Mouse (Mus musculus) frontal cortex, adult (tissue): ENCODE results near the gene Nav2.

ENCODE experiments used
- ATAC-seq: cut with Nextera tagmentation; 2 replicates; pipeline ENCODE4 v1.9.2; 2017; ENCODE audit warnings: mild to moderate bottlenecking, moderate library complexity, mixed read lengths; ENCODE audit not compliant: low TSS enrichment

Gene Nav2

DNA sequence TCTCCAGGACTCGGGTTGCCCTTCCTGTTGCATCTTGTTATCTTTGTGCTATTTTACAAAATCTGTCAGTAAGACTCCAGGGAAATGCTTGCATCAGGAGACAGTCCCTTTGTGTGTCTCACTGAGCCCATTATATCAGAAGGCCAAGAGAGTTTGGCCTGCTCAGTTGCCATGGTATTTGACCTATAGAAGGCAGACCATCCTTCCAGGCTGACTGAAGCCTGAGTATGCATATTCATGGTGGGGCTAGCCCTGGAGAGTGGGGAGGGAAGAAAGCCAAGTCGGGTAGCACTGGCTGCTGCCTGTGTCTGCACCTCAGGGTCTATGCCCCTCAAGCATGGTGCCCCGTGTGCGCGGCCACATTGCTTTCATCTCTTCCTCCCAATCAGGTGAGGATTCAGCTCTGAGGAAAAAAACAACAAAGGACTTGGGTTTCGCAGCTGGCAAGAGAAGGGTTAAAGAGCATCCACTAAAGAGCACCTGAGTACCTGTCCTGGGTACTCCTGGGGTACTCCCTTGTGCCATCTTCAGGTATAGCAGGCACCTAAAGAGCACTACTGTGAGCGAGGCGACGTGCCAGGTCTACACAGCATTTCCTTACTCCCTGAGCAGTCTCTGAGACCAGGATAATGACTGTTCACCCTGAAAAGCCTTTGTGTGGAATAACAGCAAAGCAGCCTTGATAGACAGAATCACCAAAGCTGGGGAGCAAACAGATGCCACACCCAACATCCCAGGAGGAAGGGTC is 144.5 kb downstream of the Nav2 start:
- no peak for ATAC-seq

DNA sequence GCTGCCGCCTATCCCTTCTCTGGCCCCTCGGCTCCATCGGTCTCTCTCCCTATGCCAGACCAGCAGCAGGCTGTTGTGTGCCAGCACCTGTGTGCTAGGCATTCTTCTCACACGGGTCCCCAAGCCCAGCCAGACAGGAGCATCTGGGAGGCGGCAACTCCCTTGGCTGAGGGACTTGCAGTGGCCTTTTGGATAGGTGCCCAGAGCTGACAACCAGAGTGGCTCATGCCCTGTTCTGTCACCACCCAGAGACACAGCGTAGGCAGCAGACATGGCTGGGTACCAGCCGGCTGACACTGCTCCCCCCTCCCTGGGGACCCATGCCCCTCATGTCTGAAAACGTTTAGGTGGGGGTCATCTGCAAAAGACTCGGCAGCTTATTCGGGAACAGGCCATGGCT is 146.8 kb downstream of the Nav2 start:
- ATAC-seq: no peak

DNA sequence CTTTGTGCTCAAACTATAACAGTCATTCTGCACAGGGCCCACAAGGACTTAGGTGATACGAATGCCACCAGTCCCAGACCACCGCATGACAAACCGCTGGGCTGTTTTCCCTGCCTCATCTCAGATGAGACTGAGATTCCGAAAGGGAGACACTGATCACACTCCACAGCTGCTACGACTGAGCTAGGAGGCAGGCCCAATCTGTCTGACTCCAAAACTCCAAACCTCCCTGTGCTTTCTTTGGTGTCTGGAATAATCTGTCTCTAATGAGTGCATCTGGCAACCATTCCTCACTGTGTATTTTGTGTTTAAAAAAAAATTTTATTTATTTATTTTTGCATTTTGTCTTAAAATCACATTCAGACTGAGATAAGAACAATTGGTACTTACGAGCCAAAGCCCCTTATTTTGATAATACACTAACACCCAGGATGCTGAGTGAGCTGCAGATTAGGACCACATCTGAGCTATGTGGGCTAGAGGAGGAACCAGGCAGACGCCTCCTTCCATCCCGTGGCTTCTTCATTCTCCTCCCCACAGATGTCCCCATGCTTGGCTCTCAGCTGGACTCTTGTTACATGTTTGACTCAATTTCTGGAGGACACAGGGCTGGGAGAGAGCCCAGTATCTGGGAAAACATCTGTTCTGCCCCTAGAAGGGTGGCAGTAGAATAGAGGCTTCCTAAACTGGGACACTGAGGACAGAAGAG is 149.9 kb downstream of the Nav2 start:
- ATAC-seq: no peak

DNA sequence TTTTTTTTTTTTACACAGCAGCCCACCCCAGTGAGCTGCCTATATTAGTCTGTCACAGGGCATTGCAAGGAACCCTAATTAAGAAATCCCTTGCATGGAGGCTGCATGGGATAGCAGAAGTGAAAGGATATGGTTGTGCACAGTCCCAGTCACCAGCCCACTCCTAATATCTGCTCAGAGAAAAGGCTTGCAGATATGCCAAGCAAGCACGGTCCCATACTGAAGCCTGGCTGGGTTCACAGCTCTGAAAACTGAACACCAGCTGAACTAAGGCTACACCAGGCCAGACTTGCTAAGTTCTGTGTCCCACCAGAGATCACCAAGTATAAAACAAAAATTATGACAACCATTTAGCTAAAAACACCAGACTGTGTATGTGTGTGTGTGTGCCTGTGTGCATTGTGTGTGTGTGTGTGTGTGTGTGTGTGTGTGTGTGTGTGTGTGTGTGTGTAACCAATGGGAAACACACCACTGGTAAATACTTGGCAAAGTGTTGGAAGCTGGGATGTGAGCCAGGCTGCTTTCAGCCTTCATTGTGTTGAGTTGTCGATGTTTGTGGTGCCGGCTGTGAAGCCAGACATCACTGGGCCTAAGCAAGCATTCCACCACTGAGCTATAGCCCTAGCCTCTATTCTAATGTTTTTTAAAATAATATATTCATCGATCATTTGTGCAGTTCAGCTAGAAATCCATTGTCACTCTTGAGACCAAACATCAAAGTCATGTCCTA is 156.4 kb downstream of the Nav2 start:
- ATAC-seq: no peak

DNA sequence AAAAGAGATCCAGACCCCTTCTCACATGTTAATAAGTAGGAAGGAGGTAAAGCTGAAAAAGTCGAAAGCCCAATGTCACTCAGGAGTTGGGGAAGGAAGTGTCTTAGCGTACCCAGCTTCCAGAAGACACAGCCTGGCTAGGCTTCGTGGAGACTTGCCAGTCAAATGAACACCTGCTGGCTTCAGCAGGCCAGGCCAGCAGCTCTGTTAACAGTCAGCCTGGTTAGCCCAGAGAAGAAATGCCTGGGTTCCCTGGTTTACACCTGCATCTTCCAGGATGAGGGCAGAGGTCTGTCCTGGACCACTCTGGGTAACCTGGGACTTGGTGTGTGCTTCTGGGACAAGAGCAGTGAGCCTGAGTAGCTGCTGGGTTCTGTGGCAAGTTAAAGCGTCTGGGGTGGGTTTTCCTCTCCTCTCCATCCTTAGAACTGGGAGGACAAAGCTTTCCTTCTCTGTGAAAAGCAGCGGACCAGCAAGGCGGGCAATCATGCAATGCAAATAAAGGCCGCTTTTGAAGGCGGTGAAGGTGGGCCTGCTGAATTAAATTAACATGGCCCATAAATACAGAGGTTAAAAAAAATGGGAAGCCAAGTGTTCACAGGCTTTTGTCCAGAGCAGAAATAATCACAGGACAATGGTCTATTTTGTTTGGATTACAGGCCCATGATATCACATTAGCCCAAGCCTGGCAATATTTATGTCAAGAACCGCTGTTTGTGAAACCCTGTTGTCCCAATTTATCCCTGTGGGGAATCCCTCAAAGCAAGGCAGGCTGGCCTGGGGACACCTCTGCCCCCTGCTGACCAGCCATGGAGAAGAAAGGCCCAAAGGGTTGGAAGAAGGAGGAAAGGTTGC is 157.3 kb downstream of the Nav2 start:
- ATAC-seq: no peak

DNA sequence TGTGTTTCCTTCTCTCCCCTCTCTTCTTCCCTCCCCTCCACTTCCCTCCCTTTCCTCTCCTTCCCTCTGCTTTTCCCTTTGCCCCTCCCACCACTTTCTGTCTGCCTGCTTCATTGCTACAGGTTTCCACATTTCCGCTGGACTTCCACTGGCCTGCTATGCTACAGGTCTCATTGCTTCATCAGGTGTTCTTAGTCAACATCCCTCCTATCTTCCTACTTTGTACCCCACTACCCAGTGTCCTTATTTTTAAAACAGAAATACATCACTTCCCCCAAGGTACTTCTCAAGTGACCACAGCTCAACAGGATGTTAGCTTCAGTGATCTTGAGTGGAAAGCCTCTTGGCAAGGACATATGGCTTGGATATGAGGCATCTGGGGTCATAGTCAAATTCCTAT is 158.3 kb downstream of the Nav2 start:
- ATAC-seq: no peak

DNA sequence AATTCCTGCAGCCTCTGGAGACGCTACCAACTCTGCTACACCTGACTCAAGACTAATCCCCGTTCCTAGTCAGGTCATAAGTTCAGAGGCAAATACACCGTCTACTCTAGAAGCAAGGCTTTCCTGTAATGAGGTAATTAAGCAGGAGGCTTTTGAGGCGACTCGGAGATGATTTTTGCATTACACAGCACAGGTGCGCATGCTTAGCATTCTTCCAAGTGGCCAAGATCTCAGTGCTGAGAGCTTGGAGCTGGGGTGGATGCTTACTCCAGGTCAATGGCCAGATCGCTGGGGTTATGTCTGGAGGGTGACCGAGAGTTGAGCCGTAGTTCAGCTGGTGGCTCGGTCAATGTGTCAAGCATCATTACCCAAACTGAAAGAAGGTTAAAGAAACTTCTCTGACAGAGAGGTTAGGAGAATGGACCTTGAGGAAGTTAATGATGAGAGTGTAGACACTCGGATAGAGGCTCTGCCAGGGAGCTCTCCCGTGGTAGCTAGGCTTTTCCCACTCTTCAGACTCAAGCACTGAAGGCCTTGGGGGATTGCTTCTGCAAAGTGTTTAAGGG is 161.0 kb downstream of the Nav2 start:
- ATAC-seq: no peak

DNA sequence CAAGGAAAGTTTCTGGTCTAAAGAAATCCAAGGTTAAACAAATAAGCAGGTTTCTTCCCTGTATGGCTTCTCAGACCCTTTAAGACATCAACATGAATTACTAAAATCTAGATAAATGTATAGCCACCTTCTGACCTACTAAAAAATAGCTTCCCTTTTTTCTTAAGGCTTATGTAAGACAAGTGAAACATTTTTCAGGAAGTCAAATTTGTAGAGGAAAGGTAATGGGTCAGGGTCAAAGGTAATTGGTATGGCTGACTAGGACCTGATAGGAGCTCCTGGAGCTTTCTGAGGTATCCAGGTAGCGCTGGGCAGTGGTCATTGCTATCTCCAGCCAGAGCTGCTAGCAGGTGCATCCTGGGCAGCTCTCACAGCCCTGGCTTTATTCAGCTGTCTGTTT is 162.1 kb downstream of the Nav2 start:
- no peak for ATAC-seq

DNA sequence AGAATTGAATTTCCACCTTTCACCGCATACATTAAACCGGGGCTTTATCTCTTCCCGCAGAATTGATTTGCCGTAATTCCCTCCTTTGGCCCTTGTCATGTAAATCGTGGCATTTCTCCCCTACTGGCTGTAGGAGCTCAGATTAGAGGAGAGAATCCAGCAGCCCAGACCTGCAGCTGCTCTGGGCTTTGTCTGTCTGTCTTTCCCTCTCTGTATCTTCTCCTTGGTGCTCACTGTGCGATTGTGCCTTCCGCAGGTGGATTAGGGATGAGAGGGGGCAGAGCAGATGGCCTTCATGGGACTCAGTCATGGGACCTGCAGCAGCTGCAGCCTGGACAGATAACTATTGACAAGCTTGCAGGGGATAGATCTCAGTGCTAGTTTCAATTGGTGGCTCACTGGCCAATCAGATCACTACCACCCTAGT is 162.6 kb downstream of the Nav2 start:
- peak; percentile 42 for ATAC-seq

DNA sequence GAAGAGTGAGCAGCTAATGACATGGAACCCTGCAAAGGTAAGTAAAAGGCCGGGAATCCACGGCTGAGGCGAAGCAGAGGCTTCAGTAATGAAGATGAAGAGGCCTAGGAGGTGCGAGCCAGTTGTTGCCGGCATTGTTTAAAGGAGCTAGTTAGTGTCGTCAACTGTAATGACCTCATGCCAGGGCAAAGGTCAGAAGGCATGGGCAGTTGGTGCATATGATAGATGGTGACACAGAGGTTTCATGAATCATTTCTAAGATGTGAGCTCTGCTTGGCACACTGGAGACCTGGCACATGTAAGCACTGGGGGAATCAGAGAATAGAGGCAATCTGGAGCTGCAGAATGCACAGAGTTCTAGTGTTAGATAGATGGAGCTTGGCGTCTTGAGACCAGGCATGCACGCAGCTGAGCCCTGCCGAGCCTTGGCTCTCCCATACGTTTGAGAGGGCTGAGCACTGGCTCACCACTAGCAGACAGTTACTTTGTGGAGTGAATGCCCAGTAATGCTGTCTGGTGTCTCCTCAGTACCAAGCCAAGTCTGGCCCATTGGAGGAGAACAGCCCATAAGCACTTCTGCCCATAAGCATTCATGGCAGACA is 166.9 kb downstream of the Nav2 start:
- peak; percentile 25; the same call in 1 of the 2 replicates for ATAC-seq

DNA sequence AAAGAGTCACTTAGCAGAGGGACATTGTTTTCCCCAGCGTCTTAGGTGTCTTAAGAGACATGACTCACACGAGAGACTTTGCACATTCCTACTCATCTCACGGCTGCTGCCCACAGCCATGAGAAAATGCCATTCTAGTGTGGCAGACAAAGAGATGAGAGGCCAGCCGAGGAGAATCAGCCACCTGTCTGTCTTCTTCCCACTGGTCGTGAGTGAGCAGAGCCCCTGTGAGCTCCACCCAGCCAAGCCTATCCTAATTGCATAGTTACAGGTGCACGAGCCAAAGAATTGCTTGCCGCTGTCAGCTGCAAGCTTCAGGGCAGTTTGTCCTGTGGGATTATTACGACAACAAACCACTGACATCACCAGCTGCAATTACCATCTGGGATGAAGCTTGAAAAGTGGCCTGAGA is 167.8 kb downstream of the Nav2 start:
- ATAC-seq: peak; percentile 85

DNA sequence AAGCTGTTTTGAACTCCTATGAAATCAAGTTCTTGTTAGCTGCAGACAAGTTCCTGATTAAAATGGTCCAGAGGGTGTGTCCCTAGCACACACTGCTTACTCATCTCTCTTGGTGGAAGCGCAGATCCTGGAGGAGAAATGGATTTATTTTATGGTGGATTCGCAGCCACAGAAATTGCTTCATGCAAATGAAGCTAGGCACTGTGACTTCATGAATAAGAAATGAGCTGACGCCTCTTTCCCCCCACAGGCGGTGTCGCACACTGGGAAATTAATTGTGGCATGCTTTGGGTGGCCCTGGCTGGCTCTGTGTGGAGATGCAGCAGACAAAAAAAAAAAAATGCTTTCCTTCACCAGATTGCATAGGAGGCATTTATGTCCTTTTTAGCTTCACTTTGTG is 170.4 kb downstream of the Nav2 start:
- ATAC-seq: peak; percentile 65

DNA sequence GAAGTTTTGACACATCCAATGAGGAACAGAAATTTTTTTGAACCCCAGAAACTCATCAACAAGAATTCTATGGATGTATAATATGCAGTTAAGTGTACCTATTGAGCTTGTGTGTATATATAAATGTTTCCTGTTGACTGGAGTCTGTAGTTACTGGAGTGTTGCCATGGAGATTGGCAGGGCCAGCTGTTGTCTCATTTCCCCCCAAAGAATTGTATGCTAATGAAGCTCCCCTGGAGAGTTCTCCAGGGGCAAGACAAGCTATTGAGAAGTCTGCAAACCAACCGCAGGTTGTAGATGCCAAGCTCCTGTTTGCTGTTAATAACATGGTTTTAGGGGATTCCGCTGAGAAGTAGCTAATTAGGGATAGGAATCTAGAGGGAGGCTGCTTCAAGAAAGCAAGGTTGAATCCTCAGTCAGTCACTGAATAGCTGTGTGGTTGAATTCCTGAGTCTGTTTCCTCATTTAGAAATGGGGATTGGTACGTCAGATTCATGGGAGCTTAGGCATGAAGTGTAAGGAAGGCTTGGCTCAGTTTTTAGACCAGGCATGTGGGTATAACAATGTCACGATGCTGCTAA is 174.2 kb downstream of the Nav2 start:
- no peak for ATAC-seq

DNA sequence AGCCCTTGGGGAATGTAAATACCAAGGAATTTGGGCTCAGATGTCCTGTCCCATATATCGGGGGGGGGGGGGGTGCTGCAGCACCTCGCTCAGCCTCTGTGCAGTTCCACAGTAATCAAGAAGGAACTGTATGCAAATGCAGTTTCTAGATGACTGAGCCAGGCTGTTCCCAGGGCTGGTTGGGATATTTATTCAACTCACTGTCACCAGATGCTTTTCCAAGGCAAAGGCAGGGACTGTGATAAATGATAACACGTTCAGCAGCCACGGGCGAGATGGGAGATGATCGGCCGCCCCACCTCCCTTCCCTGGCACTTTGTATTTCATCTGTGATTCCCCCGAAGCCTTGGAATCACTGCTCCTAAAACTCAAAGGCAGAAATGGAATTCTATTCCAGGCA is 176.3 kb downstream of the Nav2 start:
- ATAC-seq: peak; percentile 66

DNA sequence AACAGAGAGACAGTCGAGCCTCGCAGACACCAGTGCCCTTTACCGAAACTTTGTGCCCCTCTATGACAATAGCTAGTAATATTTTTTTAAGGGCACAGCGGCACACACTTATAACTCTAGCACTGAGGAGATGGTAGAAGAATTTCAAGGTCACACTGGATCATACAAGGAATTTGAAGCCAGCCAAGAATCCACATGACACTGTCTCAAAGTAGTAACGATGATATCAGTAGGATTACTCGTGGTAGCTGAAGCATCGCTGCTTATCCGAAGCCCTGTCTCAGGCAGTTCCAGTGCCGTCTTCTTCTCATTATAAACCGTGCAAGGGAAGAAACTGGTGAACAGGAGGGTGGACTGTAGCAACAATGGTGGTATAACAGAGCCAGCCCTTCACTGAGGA is 177.2 kb downstream of the Nav2 start:
- ATAC-seq: no peak

DNA sequence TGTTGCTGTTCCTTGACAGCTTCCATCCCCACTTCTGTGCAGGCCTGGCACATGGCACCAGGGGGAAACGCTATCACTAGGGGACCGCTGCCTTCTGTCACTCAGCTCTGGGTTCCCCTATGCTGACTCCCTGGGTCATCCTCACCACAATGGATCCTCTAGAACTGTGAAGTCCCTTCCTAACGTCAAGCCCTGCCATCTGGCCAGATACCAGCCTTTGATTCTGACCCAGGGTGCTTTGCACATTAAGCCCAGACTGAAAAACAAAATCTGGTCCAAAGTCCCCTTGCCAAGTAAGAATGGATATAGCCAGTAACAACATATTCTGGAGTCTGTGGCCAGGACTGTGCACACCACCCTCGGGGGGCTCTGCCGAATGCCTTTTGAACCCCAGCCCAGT is 178.6 kb downstream of the Nav2 start:
- ATAC-seq: 0 out of 2 replicates have a peak, but pooled peaks have one; percentile 8

DNA sequence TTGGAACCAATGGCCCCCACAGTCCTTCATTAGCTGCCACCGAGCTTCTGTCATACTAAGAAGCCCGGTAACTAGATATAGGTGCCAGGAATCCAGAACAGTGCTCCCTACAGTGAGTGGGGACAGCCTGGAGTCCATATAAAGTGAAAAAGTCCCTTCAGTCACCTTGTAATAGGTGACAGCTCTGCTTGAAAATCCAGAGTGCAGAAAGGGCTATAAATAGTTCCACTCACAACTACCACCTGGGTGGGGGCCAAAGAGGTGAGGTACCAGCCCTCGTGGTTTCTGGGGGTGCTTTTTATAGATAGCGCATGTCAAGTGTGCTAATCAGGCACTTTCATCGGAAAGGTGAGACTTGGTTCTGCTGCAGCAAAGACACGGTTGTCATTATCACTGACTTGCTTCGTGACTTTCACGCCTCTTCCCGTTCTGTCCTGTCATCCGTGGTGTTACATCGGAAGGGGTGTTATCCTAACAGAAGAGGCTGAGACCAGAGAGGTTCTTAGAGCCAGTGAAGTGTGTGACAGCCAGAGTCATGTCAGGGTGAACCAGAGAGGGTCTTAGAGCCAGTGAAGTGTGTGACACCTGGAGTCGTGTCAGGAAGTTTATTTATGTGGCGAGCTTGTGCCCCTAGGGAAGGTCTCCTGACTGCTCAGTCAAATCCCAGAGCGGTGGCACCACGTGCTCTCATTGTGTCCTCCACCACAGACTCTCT is 179.8 kb downstream of the Nav2 start:
- no peak for ATAC-seq

DNA sequence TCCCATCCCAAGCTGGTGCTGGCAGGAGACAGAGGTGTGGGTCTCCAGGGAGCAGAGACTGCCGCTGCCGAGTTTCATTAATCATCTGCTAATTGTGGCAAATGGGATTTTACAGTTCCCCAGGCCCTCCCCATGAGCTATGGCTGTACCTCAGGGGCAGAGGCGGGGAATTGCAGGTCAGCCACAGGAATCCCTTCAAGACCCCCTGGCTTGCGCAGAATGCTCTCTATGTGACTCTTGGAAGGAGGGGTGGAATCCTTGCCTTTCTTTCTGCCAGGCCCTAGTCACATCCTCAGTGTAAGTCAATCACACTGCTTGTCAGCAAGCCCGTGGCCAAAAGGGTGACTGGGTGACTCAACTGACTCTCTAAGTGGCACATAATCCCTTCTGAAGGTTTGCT is 182.9 kb downstream of the Nav2 start:
- ATAC-seq: no peak

DNA sequence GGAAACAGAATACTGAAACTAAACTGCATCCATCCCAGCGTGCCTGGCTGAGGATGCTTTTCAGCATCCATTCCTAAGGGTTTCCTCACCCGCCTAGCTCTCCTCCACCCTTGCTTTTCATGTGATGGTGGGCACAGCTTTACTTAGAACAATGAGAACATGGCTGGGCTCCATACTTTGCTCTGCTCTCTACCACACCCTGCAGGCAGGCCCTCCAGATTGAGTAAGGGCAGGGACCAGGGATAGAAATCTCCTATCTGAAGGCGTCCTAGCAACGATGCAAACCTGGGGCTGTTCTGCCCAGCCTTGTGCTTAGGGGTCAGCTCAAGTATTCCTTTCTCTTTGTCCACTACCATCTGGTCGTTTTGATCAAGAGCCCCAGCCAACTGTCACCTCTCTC is 183.4 kb downstream of the Nav2 start:
- no peak for ATAC-seq

DNA sequence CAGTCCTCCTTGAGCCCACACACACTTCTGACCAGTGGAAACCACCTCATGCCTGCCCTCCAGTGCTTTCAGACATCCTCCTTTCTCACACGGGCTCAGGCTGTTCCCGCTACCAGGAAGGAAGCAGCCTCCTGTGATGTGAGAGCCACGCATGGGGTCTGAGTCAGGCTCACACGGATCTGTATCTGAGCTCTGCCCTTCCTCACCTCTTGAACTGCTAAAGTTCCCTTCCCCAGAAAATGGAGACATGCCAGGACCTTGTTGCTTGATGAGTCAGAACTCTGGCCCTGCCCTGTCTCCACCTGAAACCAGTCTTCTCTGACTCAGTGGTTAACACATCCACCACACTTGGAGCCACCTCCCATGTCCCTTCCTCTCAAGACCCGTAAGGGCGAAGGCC is 185.1 kb downstream of the Nav2 start:
- ATAC-seq: no peak
